Mouse (Mus musculus) liver, embryonic 14.5 days (tissue): ENCODE data around the gene Sbf1.

ENCODE experiments used
- CTCF ChIP-seq: IDR thresholded peaks from 2 replicates; pipeline ENCODE4 v1.5.1; 2016; ENCODE audit warnings: antibody characterized with exemption, low read depth, control low read depth
- EP300 ChIP-seq: IDR thresholded peaks from 2 replicates; pipeline ENCODE4 v1.6.1; 2016; ENCODE audit warnings: antibody characterized with exemption, low read depth

DNA sequence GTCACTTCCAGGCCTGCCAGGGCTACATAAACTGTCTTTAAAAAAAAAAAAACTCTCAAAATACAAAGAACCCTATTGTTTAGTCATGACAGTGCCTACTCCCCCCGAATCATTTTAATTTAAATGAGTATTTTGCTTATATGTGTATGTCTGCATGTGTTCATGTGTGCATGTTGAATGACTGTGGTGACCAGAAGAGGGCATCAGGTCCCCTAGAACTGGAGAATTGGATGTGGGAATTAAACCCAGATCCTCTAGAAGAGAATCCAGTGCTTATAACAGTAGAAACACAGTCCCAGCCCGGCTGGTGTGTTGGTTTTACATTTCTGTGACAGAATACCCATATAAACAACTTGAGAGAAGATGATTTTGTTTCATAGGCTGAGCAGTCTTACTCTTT lies 74.1 kb downstream of the Sbf1 start:
- no peak for TF ChIP-seq EP300
- peak; percentile 27; the same call in 1 of the 2 replicates for TF ChIP-seq CTCF
